Mouse (Mus musculus): Measurements from ENCODE around the gene Tst. TPM values are rescaled to one million over a fixed set of nuclear protein-coding genes. Genes with fewer than 3 reads are reported as not detected.
A peak's percentile ranks its signal among the peaks of the same experiment; 100 is the strongest.

Tst gene
- polyA plus RNA-seq, 1 experiment, result 86.1 TPM

- peak in 1 of 2 experiments; percentile 38 for DNase-seq
- Histone ChIP-seq H3K27ac (ENCODE audit: insufficient read depth, low read length) (no peak overlapping the region), H3K27me3 (ENCODE audit: control insufficient read depth, insufficient read depth, low read length) (no peaks in the 10 kb centered on the region), H3K4me1 (ENCODE audit: control insufficient read depth, insufficient read depth, low read length) (no peaks in the 10 kb centered on the region), H3K4me3 (replicated peaks; ENCODE audit: insufficient read depth, low read depth, low read length) (no peak overlapping the region)
- WGBS, result 12% methylated on average over 3 of the region's 3 CpGs
- TF ChIP-seq CTCF (IDR thresholded peaks at IDR 0.05; ENCODE audit: borderline replicate concordance, insufficient read depth, low read depth, low read length) (no peak), POLR2A (IDR thresholded peaks at IDR 0.05; ENCODE audit: borderline replicate concordance, insufficient read depth, low read length) (no peak)
Measured at GRCm38 (mm10) chr15:78374204-78374603, 31.5 kb downstream of the Tst start.

- no peak overlapping the region for H3K4me3 ChIP-seq (replicated peaks; ENCODE audit: insufficient read depth, low read depth, low read length)
- no peak for DNase-seq
- TF ChIP-seq CTCF (IDR thresholded peaks at IDR 0.05; ENCODE audit: borderline replicate concordance, insufficient read depth, low read depth, low read length) (no peak), POLR2A (IDR thresholded peaks at IDR 0.05; ENCODE audit: borderline replicate concordance, insufficient read depth, low read length) (no peak)
- no peak overlapping the region for H3K27ac ChIP-seq (ENCODE audit: insufficient read depth, low read length)
- 87% methylated on average over 3 of the region's 3 CpGs for WGBS
- no peaks in the 10 kb centered on the region for H3K4me1 ChIP-seq (ENCODE audit: control insufficient read depth, insufficient read depth, low read length)
- H3K27me3 ChIP-seq (ENCODE audit: control insufficient read depth, insufficient read depth, low read length), result no peaks in the 10 kb centered on the region
Measured at GRCm38 (mm10) chr15:78372796-78373195, 32.9 kb downstream of the Tst start.

- no peaks in the 10 kb centered on the region for H3K4me1 ChIP-seq (ENCODE audit: control insufficient read depth, insufficient read depth, low read length)
- no peak overlapping the region for H3K27ac ChIP-seq (ENCODE audit: insufficient read depth, low read length)
- no peak overlapping the region for H3K4me3 ChIP-seq (replicated peaks; ENCODE audit: insufficient read depth, low read depth, low read length)
- H3K27me3 ChIP-seq (ENCODE audit: control insufficient read depth, insufficient read depth, low read length), result no peaks in the 10 kb centered on the region
- peak in 1 of 2 experiments; percentile 30 for DNase-seq
- TF ChIP-seq POLR2A (IDR thresholded peaks at IDR 0.05; ENCODE audit: borderline replicate concordance, insufficient read depth, low read length) (no peak), CTCF (IDR thresholded peaks at IDR 0.05; ENCODE audit: borderline replicate concordance, insufficient read depth, low read depth, low read length) (no peak)
- WGBS, result 28% methylated on average over 1 of the region's 1 CpGs
Measured at GRCm38 (mm10) chr15:78369641-78370040, 36.1 kb downstream of the Tst start.

- H3K27ac ChIP-seq (ENCODE audit: insufficient read depth, low read length), result no peak overlapping the region
- 14% methylated on average over 8 of the region's 8 CpGs for WGBS
Measured at GRCm38 (mm10) chr15:78368926-78369346, 36.8 kb downstream of the Tst start.

GRCm38 (mm10) chr15:78367811-78368210, 37.9 kb downstream of the Tst start:
- no peak for DNase-seq
- no peaks in the 10 kb centered on the region for H3K27me3 ChIP-seq (ENCODE audit: control insufficient read depth, insufficient read depth, low read length)
- no peaks in the 10 kb centered on the region for H3K4me1 ChIP-seq (ENCODE audit: control insufficient read depth, insufficient read depth, low read length)
- H3K4me3 ChIP-seq (replicated peaks; ENCODE audit: insufficient read depth, low read depth, low read length), result no peak overlapping the region
- TF ChIP-seq CTCF (IDR thresholded peaks at IDR 0.05; ENCODE audit: borderline replicate concordance, insufficient read depth, low read depth, low read length) (no peak), POLR2A (IDR thresholded peaks at IDR 0.05; ENCODE audit: borderline replicate concordance, insufficient read depth, low read length) (no peak)
- 86% methylated on average over 3 of the region's 3 CpGs for WGBS
- no peak overlapping the region for H3K27ac ChIP-seq (ENCODE audit: insufficient read depth, low read length)

More at GRCm38 (mm10) chr15:78368926-78369346, 36.8 kb downstream of the Tst start:
- no peaks in the 10 kb centered on the region for H3K4me1 ChIP-seq (ENCODE audit: control insufficient read depth, insufficient read depth, low read length)
- no peak overlapping the region for H3K4me3 ChIP-seq (replicated peaks; ENCODE audit: insufficient read depth, low read depth, low read length)
- TF ChIP-seq POLR2A (IDR thresholded peaks at IDR 0.05; ENCODE audit: borderline replicate concordance, insufficient read depth, low read length) (no peak), CTCF (IDR thresholded peaks at IDR 0.05; ENCODE audit: borderline replicate concordance, insufficient read depth, low read depth, low read length) (peak; percentile 86)
- peak; percentile 13 to 48 for DNase-seq
- no peaks in the 10 kb centered on the region for H3K27me3 ChIP-seq (ENCODE audit: control insufficient read depth, insufficient read depth, low read length)

- no peaks in the 10 kb centered on the region for H3K4me1 ChIP-seq (ENCODE audit: control insufficient read depth, insufficient read depth, low read length)
- no peak overlapping the region for H3K4me3 ChIP-seq (replicated peaks; ENCODE audit: insufficient read depth, low read depth, low read length)
- 75% methylated on average over 8 of the region's 8 CpGs for WGBS
- H3K27me3 ChIP-seq (ENCODE audit: control insufficient read depth, insufficient read depth, low read length), result no peaks in the 10 kb centered on the region
- TF ChIP-seq CTCF (IDR thresholded peaks at IDR 0.05; ENCODE audit: borderline replicate concordance, insufficient read depth, low read depth, low read length) (no peak), POLR2A (IDR thresholded peaks at IDR 0.05; ENCODE audit: borderline replicate concordance, insufficient read depth, low read length) (no peak)
- no peak for DNase-seq
- H3K27ac ChIP-seq (ENCODE audit: insufficient read depth, low read length), result no peak overlapping the region
Measured at GRCm38 (mm10) chr15:78366875-78367274, 38.8 kb downstream of the Tst start.

GRCm38 (mm10) chr15:78365916-78366315, 39.8 kb downstream of the Tst start:
- Histone ChIP-seq H3K4me1 (ENCODE audit: control insufficient read depth, insufficient read depth, low read length) (no peaks in the 10 kb centered on the region), H3K4me3 (replicated peaks; ENCODE audit: insufficient read depth, low read depth, low read length) (no peak overlapping the region), H3K27me3 (ENCODE audit: control insufficient read depth, insufficient read depth, low read length) (no peaks in the 10 kb centered on the region), H3K27ac (ENCODE audit: insufficient read depth, low read length) (no peak overlapping the region)
- no peak for TF ChIP-seq POLR2A (IDR thresholded peaks at IDR 0.05; ENCODE audit: borderline replicate concordance, insufficient read depth, low read length)
- TF ChIP-seq CTCF (IDR thresholded peaks at IDR 0.05; ENCODE audit: borderline replicate concordance, insufficient read depth, low read depth, low read length), result no peak
- 94% methylated on average over 2 of the region's 2 CpGs for WGBS
- DNase-seq, result no peak

- DNase-seq, result no peak
- H3K4me3 ChIP-seq (replicated peaks; ENCODE audit: insufficient read depth, low read depth, low read length), result no peak overlapping the region
- H3K27me3 ChIP-seq (ENCODE audit: control insufficient read depth, insufficient read depth, low read length), result no peaks in the 10 kb centered on the region; the same call in 1 of the 2 replicates
- no peaks in the 10 kb centered on the region for H3K4me1 ChIP-seq (ENCODE audit: control insufficient read depth, insufficient read depth, low read length)
- H3K27ac ChIP-seq (ENCODE audit: insufficient read depth, low read length), result no peak overlapping the region
- 94% methylated on average over 5 of the region's 5 CpGs for WGBS
- TF ChIP-seq CTCF (IDR thresholded peaks at IDR 0.05; ENCODE audit: borderline replicate concordance, insufficient read depth, low read depth, low read length) (no peak), POLR2A (IDR thresholded peaks at IDR 0.05; ENCODE audit: borderline replicate concordance, insufficient read depth, low read length) (no peak)
Measured at GRCm38 (mm10) chr15:78355548-78355947, 50.2 kb downstream of the Tst start.

All from cerebellum, adult 2 months (tissue).